Mouse (Mus musculus) kidney, adult 11 months (tissue): ENCODE measurements at regions not wholly inside any gene's neighbourhood (a gene's known extent, or its start where the extent isn't known, plus 50 kb on each side); places are given as distances from the start of the nearest gene placed in this dataset.
A peak's percentile ranks its signal among the peaks of the same experiment; 100 is the strongest.

Experiments used
- DNase-seq: peaks from one replicate; pipeline ENCODE4 v3.0.0; 2022

DNA sequence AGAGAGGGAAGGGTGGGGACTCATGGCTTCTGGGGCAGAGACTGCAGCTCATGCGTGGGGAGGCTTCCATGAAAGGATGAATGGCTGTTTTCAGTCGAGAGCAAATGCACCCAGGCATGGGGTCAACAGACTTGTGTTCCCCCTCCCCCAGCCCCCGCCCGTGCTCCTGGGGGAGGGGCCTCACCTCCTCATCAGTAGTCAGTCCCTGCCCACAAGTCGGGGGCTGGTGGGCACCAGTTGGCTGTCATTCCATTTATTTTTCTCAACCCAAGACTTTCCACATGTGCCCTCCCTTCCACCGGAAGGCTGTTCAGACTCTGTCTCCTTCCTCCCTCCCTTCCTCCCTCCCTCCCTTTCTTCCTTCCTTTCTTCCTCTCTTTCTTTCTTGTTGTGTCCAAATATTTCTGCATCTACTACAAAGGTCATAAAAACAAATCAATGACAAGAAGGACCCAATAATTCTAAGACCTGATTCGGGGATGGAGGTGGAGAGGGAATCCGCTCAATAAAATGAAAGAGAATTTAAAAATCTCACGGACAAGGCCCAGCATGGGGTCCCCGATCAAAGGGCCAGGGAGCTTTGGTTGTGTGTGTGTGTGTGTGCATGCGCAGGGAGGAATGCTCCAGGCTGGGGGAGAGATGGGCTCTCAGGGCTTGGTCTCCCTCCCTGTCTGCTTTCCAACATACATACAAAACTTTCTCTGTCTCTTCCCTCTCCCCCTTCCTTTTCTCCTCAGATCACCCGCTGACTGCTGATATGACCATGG lies 57.7 kb downstream of the Rpl14 start:
- no peak for DNase-seq

DNA sequence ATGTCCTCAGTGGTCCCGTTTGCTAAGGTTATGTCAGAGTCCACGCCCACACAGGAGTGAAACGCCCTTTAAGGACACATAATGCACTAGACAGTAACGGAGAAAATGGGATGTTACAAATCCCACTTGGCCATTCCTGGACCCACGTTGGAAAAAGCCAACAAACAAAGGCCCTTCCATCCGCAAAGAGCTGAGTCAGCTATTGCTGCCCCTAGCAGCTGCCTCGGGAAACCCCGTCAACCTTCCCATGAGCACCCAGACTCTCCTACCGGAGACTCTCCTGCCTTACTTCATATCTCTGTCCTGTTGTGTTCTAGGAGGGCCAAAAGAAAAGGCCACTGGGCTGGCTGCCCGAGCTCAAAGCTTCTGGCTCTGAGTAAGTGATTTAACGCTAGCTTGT lies 58.4 kb downstream of the Rpl14 start:
- DNase-seq, result no peak

DNA sequence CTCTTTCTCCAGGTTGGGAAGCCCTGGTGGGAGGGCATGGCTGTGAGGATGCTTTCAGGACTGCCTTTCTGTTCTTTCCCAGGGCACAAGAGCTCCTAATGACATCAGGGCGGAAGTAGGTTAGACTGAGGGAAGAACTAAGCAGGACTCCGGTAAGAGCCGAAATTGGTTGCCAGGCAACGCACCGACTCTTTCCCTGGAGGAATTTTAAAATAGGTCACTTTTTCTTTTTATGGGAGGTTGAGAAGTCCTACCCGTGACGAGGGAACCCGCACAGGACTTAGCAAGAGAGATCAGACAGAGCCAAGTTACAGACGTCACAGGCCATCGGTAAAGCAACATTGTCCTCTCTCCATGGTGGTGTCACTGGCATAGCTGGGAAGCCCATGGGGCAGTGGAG lies 61.6 kb downstream of the Rpl14 start:
- no peak for DNase-seq

- DNase-seq, result no peak
Measured at GRCm38 (mm10) chr9:120642656-120643055, 71.4 kb downstream of the Rpl14 start.

DNA sequence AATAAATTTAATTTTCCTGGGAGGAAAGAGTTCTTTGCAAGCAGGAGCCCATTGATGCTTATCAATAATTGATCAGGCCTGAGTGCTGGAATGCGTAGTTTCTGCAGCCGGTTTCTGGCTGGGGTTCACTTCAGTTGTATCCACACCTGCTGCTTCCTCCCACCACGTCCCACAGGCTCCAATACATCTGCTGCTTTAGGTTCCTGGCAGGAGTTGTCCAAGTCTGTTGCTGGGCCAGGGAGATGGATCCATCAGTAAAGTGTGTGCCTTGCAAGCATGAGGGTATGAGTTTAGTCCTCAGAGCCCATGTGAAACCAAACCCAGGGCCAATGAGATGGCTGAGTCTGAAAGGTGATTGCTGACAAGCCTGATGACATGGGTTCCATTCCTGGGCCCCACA lies 72.1 kb downstream of the Rpl14 start:
- DNase-seq, result no peak

- no peak for DNase-seq
Measured at GRCm38 (mm10) chr9:120645776-120646175, 74.5 kb downstream of the Rpl14 start.

GRCm38 (mm10) chr9:120646806-120647667 lies 75.8 kb downstream of the Rpl14 start:
- DNase-seq, result no peak

DNA sequence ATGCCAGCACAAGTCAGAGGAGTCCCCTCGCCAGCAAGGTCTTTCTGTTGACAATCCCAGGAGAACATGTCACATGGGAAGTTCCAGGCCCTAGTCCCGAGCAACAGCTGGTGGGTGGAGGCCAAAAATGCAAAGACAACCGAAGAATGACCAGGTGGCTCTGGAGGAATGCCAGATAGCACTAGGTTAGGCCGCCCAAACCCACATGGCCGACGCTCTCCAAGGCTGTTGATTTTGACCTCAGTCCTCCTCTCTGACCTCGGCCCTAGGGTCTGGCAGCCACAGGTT lies 76.4 kb downstream of the Rpl14 start:
- no peak for DNase-seq

GRCm38 (mm10) chr9:120652733-120653132 lies 81.5 kb downstream of the Rpl14 start:
- DNase-seq, result no peak

DNA sequence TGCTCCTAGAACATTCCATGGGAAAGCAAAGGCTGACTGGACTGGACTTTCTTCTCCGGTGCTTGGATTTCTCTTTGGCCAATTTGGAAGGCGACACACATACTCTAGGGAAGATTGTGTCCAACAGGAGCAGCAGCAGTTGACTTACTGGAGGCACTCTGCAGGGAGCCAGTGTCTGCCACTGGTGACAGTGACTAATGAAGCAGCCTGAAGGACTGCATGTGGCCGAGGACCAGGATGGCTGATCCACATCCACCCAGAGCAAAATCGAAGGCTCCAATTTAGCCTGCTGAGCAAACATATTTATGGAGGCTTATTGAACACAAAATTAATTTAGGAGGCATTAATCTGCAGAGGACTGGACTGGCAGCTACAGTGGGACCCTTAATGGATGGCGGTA lies 81.9 kb downstream of the Rpl14 start:
- DNase-seq, result no peak

DNA sequence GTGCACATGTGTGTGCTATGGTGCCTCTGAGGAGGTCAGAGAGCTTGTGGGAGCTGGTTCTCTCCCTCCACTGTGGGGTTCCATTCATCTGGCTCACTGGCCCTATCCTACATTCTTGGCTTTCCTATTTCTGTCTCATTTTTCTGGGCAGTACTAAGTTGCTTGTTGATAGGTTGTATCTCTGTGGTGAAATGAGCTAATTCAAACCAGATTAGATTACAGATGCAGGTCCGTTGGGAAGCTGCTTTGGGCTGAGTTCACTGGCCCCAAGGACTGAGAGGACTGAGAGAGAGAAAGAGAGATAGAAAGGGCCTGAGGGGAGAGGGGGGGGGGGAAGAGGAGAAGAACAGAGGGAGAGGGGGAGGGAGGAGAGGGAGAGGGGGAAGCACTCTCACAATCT lies 83.5 kb downstream of the Rpl14 start:
- no peak for DNase-seq

GRCm38 (mm10) chr9:120656976-120657375 lies 85.7 kb downstream of the Rpl14 start:
- DNase-seq, result no peak

DNA sequence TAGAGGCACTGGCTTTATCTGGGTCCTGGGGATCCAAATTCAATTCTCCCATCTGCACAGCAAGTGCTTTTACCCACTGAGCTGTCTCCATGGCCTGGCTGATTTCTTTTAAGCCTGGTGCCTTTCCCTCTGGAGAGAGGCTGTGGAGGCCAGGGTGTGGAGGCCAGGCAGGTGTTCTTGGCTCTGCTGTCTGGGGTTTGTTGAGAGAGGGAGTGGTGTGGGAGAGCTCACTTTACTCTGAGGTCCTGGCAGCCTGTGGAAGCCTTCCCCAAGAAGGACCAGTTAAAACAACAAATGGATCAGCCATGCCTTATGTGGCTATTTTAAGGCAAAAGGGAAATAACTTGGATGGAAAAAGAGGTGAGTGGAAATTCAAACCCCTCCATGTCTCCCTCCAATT lies 86.5 kb downstream of the Rpl14 start:
- DNase-seq, result no peak

DNA sequence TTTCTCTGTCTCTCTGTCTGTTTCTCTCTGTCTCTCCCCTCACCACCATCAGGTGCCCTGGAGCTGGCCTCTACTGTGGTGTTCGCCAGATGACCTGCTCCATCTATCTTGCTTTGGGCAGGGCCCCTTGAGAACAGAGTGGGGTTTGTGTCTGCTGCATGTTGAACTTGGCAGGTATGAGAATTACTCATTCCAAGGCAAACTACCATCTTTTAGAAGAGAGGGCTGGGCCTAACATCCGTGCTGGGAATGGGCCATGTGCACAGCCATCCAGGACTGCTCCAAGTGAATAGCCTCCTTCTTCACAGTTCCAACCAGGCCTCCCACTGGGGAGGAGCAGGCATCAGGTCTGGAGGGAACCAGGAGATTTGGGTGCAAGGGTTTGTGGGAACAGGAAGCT lies 87.3 kb downstream of the Rpl14 start:
- DNase-seq, result no peak

DNA sequence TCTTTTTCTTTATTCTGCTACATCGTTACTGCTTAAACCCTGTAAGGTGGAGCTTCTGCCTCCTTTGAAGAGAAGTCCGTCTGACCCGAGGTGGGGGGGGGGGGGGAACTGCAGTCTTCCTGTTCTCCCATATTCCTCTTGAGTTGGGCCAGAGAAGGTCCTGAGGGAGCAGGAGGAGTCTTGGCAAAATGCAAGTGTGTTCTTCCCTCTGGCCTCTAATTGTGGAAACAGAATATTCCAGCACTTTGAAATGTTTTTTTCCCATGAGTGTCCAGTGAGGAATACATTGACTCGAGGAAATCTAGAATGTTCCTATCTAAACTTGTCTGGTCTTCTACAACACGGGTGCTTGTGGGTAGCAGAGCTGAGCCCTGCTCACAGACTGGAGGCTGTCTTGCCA lies 90.0 kb downstream of the Rpl14 start:
- no peak for DNase-seq

DNA sequence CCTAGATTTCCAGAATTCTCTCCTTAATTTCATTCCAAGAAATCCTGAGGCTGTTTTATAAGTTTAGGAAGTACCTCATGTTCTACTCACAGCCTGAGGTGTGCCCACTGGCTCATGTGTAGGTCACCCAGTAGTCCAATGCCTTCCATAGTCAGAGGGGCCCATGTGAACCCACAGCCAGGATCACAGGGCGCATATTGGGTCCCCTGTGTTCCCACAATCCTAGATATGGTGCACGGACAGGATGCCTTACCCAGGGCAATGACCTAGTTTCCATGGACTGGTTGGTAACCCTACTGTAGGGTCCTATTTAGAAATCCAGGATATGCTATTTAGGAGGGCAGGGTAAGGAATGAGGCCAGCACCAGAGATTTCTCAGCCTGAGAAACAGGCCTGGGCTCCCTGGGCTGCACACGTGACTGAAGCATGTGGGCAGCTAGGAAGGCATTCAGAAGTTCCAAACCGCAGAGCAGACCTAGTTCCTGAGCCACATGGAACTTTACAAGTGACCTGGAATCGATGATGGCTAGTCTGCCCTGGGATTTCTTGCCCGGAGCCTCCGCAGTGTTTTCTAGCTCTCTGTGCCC lies 90.5 kb downstream of the Rpl14 start:
- DNase-seq, result no peak

GRCm38 (mm10) chr9:120663181-120663580 lies 91.9 kb downstream of the Rpl14 start:
- DNase-seq, result no peak

- DNase-seq, result no peak
Measured at GRCm38 (mm10) chr9:120664086-120664485, 92.8 kb downstream of the Rpl14 start.

- DNase-seq, result no peak
Measured at GRCm38 (mm10) chr9:120672452-120672851, 101.2 kb downstream of the Rpl14 start.

DNA sequence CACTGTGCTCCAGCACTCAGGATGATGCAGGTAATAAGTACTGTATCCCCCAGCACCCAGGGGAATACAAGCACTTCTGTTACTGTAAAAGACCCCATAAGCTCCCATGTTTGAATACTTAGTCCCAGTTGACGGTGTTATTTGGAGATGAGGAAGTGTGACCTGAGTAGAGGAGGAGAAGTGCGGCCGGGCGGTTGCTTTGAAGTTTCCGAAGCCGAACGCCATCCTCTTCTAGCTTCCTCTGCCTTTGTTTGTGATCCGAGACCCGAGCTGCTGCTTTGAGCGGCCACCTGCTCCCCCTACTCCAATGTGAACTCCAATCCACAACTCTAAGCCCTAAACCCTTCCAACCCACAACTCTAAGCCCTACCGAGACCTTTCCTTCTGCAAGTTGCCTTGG lies 103.6 kb downstream of the Rpl14 start:
- no peak for DNase-seq

- DNase-seq, result no peak
Measured at GRCm38 (mm10) chr9:120675371-120676150, 104.3 kb downstream of the Rpl14 start.

DNA sequence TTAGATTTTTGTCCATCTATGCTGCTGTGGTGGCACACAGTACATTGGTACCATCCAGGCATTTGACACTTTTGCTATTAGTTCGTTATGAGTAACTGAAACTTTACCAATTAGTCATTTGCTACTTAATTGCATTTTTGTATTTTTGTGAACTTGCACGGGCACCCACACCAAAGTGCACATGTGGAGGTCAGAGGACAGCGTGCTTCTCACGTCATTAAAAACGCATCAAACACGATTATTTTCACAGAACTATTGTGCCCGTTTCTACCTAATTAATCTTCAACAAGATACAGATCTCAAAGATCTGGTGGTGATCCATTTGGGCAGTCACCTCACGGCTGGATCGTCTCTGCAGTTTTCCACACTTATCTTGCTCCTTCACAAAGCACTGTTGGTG lies 105.1 kb downstream of the Rpl14 start:
- no peak for DNase-seq

GRCm38 (mm10) chr9:120676771-120677170 lies 105.5 kb downstream of the Rpl14 start:
- peak; percentile 50 for DNase-seq
